Mouse (Mus musculus): ENCODE data around the gene Oas1h.

- TF ChIP-seq POLR2A (IDR thresholded peaks at IDR 0.05; ENCODE audit: insufficient read depth, low read depth, low read length) (no peak), EP300 (IDR thresholded peaks at IDR 0.05; ENCODE audit: insufficient read depth, low read depth, low read length) (no peak), CTCF (IDR thresholded peaks at IDR 0.05) (no peak)
Observed at GRCm38 (mm10) chr5:120847067-120847466, 14.2 kb upstream of the Oas1h start, which contains the start of gene Oas1f.
